Mouse (Mus musculus) CD4-positive, CD25-positive, alpha-beta regulatory T cell, adult 4 months (primary cell): ENCODE data around the gene Cldn24. TPM values are rescaled to one million over a fixed set of nuclear protein-coding genes. Genes with fewer than 3 reads are reported as not detected.
"Not testable (repeated sequence)": the region's sequence is repeated elsewhere in the genome, so short reads cannot be mapped to it uniquely, and the experiment has no call there.

Source experiments
- ATAC-seq: one replicate; pipeline ENCODE4 v1.8.0; 2017
- polyA plus RNA-seq, 2 experiments: library from polyadenylated mRNA; unstranded; fragments of 100-300 nt; shearing (Covaris generic); gene quantifications; one replicate each; pipeline ENCODE4 v1.2.1; 2017

The Cldn24 gene
- not detected for polyA plus RNA-seq

DNA sequence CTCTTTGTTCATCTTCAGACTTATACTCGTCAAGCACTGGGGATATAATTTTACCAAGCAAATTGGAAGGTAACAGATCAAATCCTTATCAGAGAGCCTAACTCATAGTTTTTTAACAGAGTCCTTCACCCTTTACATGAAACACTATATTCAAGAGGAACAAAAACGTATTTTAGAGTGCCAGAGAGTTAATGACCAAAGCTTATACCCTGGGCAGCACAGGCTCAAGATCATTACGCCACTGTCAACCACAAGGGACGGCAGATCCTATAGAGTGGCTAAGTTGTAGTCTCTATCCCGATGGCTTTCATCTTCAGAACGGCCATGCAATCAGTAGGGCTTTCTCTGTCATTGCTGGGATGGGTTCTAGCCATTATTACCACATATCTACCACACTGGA is at the start of gene Cldn24:
Gene Cldn24 (plus strand): TSS at position 301 of the 400 bp plus-strand sequence.
- ATAC-seq, result no peak

DNA sequence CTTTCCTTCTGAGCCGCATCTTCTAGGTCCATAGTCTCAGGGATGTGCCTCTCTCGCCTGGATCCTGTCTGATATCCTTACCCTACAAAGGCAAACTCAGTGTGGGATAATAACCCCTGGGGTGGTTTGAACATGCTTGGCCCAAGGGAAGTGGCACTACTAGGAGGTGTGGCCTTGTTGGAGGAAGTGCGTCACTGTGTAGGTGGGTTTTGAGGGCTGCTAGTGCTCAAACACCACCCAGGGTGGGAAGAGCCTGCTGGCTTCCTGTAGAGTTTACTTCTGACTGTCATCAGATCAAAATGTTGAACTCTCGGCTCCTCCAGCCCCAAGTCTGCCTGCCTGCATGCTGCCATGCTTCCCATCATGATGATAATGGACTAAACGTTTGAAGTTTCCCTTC is 49.0 kb upstream of the Cldn24 start:
- no peak for ATAC-seq

DNA sequence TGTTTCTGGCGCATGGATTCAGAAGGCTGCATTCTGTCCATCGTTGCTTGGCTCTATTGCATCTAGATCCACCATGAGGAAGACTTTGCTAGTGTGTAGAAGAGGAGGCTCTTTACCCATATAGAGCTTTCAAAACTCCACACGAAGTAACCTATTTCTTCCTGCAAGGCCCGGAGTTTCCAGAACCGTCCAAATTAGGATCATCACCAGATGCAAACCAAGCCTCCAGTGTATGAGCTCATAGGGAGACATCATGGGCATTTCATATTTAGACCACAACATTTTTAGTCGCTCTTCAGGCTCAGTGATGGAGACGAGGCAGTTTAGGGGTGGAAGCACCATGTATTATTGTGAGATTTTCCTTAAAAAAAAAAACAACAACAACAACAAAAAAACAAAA is 44.5 kb upstream of the Cldn24 start:
- no peak for ATAC-seq

DNA sequence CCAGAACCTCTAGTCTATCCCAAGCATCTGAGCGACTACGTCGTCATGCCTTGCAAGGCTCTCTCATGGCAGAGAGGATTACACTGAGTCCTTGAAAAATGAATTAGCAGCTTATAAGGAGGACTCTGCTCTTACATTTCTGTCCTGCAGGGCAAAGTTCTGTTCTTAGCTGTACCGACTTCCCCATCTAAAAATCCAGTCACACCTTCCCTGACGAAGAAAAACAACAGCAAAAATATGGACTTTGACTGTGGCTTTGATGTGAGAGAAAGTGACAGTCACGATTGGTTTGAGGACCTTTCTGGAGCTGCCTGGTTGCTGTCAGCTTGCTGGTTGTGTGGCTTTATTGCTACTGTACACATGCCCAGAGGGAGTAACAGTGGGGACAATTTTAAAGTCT is 42.4 kb upstream of the Cldn24 start:
- no peak for ATAC-seq

DNA sequence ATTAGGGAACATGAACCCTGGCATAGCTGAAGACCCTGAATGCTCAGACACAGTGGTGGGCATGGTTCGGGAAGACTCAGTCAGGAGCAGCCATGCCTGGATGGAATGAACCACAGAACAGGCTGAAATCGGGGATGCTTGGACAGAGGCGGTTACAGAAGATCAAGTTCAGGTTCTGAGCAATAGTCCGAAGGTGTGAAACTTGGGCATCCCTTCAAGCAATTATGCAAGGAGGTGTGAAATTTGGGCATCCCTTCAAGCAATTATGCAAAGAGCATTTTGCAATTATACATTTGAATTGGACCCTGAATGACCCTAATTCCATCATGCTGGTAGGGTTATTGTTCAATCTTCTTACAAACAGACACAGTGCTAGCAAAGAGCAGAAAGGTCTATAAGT is 40.1 kb upstream of the Cldn24 start:
- ATAC-seq, result no peak

DNA sequence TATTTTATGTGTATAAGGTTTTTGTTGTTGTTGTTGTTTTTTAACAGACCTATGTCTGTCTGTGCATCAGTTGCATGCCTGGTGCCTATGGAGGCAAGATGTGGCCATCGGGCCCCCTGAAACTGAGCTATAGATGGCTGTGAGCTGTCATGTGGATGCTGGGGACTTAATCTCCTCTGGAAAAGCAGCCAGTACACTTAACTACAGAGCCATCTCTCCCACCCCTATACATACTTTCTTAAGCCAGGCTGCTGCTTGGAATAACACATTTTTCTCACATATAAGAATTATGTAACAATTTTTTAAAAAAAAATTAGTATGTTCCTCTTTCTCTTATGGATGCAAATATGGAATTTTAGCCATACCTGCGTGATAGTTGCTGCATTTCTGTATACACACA is 38.4 kb upstream of the Cldn24 start:
- ATAC-seq, result no peak

DNA sequence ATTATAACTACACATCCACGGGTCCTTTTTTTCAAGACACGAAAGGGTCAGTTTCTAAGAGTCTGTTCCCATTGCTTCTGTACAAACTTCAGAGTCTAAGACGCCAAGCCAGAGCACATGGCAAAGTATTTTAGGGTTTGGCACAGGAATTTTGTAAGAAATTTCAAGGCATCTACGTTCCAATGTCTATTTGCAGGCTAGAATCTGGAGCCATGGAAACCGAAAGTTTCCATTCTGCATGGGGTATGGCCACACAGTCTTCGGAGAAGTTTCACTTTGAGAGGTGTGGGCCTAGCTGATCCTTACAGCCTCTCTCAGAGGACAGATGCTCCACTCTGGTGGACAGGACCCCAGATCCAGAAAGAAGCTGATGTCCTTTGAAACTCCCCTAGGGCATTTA is 38.0 kb upstream of the Cldn24 start:
- ATAC-seq, result no peak

DNA sequence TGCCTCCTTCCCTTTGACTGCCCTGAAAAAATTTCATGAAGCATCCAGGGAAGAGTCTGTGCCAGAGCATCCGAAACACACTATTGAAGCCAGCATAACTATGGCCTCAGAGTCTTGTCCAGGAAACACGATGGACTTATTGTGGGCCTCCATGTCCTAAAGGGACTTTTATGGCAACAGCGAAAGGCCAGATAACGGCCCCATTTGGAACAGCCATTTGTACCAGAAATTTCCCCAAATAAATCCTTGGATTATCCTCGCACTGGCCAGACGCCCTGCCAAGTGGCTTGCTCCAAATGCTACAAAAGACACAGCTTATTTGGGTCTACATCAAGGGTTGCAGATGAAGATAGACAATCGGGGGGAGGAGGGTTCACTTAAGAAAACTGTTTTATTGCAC is 37.5 kb upstream of the Cldn24 start:
- ATAC-seq, result no peak

DNA sequence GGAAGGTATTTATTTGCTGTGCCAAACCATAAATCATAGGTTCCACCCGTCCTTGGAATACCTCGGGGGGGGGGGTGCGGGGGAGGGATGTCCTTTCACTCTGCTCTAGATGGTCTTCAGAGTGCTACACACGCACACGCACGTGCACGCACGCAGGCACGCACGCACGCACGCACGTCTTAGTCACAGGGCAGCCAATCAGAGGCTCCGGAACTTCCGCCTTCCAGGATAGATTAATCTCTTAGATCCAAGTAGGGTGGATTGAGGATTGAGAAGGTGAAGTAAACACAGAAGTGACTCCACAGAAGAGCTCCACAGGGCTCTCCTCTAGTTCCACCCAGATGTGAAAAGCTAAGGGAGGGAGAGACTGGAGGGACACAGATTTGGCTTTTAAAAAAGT is 35.6 kb upstream of the Cldn24 start:
- ATAC-seq, result no peak

DNA sequence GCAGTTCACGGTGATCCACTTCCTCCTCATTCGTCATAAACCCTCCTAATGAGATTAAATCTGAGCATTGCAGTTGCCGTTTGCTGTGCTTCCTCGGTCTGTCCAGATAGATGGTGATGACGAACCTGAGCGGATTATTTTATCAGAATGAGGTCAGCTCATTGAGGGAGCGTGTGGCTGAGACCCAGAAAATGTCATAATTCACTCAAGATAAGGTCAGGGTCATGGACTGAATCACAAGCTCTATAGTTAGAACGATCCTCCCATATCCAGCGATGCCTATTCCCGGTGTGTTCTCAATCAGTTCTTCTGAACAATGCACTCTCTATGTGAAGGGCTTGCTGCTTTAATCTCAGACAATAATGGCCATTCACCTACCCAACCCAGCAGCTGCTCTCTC is 34.2 kb upstream of the Cldn24 start:
- no peak for ATAC-seq

DNA sequence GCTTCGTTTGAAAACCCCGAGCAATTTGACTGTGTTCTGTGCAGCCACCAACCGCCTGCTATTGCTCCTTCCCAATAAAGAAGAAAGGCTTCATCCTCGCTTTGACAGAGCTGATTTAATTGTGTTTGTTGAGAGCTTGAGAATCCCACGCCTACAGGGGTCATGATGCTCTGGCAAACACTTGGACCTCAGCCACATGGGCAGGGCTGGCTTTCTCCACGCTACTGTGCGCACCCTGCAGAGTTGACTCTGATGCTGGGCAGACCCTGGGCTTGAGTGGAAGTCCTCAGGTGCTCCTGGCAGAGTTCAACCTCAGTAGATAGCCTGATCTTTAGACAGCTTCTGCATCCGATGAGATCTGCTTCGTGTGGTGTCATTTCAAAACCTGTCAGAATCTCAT is 30.0 kb upstream of the Cldn24 start:
- no peak for ATAC-seq

DNA sequence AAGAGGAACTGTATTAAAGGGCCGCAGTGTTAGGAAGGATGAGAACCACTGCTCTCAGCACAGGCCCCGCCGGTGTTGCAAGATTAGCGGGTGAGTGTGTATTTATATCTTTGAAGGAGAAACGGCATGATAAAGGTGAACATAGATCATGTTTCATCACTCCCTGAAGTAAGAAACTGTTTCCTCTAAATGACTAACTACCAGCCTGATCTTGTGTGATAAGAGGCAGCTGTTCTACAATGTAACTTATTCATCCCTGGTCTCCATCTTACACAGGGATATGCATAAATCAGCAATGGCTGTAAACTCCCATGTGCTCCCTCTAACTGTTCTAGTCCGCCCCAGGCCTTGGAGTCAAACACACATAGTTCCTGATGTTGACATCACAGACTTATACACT is 22.5 kb upstream of the Cldn24 start:
- ATAC-seq, result no peak

DNA sequence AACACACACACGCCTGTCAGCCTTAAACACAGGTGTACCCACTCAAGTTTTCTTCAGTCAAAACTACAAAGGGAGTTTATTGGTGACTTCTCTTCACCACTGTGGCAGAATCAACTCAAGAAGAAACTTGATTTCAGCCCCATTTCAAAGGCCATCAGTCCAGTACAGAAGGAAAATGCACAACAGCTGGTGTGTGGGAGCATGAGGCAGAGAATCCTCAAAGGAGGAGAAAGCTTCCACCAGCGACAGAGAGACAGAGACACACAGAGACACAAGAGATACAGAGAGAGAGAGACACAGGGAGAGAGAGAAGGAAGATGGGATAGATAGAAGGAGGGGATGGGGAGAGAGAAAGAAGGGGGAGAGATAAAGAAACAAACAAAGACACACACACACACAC is 19.6 kb upstream of the Cldn24 start:
- no peak for ATAC-seq

DNA sequence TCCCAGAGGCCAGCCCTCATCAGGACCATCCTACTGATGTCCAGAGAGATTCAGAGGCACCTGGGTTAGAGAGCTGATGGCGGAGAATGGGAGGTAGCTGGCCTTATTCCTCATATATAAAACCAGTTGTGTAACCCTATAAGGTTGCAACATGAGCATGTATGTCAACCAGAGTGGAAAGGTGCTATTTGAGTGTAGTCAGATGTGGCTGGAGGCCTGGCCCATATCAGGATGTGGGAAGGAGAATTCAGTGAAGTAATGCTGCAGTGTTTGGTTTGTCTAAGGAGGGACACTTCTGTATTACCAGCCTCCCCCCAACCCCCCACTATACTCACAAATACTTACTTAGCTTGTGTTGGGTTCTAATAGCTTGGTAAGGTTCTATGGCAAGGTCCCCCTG is 17.7 kb upstream of the Cldn24 start:
- no peak for ATAC-seq

DNA sequence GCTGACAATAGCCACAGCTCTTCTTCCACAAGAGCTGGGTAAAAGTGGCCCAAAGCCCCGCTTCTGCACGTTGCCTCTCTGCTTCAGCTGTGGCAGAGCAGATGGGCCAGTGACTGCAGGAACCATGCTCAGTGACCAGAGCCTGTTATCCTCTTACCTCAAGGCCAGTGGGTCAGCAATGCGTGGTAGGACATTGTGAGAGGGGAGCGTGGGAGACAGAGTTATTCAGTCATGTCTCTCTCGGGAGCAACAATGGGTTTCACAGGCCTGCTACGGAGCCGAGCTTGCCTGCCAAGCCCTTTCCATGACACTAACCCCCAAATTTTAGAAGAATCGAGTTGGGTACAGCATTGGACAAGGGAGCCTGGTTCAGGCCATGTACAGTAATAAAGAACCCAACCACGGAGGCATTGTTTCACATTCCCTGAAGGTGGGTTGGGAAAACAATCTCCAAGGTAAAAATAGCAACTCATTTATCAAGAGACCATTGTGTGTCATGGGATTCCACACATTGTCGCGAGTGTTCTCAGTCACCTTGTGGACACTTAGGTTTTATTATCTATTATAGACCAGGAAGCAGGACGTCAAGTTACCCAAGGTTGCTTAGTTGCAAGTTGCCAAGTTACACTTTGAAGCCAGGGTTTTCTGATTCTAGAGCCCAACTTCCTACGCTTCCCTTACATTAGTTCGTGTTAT is 11.8 kb upstream of the Cldn24 start:
- ATAC-seq, result no peak

DNA sequence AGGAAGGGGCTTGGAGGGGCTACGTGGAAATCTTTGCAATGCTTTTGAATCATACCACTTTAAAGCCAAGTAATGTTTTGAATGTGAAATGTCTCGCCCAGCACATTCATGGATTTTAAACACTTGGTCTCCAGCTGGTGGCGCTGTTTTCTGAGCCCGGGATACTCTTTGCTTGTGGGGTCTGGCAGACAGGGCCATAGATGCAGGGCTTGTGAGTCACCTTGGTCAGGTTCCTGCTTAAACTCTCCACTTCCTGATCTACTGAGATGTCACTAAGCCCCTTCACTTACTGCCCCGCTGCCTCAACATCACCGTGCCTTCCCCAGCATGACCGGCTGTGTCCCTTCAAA is 11.3 kb upstream of the Cldn24 start:
- no peak for ATAC-seq

DNA sequence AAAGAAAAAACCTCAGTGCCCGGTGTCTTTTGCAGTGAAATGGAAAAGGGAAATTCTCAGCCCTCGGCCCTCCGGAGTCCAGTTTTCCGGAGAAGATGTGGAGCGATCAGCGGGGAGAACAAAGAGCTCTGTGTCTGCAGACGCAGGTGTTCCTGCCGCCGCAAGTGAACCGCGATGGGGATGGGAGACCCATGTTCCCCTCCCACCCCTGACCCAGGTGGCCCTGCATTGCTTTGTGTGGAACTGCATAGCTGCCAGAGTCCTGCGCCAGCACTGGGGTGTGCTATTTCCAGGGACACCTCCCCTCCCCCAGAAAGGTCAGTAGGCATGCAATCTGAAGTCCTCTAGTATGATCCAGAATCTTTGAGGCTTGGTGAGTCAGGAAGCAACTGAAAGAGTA is 10.7 kb upstream of the Cldn24 start:
- ATAC-seq, result no peak

DNA sequence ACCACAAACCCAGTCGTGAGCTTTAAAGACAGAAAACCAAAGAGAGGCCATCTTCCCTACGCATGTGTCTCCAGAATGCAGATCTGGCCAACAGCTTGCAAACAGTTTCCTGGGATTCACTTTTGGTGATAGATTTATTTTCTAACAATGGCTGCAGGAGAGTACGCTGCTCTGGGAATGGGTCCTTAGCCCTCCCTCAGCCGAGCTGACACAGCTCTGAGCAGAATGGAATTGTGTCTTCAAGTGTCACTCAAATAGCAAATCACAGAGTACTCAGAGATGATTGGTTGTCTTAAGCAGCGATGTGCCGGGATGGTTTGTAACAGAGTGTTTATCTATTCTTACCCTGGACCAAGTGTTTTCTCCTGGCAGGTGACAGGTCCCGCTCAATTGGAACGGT is 2.9 kb upstream of the Cldn24 start:
- ATAC-seq, result no peak

DNA sequence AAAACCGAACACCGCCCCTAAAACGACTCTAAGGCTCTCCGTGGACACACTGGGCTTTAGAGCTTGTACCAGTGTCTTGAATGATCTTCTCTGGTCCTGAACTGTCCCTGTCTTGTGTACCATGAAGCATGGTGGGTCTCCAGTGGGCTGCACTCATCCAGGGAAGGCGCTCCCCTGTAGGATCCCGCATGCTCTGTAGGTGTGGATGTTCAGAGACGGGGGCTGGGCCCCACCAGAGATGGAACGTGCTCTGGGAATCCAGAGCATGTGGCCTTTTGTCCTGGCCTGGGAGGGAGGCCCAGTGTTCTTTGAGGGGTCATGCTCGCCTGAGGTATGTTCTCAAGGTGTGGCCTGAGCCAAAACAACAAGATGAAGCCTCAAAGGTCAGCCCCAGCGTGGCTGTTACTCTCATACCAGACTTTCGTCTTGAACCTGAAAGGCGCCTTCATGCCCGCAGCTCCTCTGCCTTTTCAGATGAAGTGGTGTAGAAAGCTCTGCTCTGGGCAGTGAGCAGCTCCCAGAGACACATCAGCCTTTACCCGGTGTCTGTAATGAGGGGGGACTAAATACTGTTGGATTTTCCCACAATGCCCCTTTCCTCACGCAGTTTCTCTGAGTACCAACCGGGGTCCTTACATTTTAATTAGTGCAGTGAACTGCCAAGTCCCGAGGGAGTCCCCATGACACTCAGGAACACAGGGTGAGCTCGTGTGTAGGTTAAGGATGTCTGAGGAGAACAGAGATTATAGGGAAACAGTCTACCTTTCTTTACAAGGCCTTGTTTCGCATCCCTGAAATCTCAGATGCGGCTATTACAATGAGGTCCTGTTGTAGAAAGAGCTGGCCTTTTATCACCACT is 800 bp upstream of the Cldn24 start:
- ATAC-seq, result no peak

DNA sequence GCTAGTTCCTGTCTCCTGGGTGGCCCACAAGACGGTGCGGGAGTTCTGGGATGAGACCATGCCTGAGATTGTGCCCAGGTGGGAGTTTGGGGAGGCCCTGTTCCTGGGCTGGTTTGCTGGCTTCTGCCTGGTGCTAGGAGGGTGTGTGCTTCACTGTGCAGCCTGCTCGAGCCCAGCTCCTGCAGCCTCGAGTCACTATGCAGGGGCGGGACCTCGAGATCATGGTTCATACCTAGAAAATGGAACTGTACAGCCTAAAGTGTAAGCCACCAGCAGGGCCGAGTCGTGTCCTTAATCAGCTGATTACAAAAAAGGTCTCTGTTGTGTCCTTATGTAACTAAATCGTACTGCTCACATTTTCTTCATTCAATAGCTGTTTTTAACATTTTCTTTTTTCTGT is 598 bp downstream of the Cldn24 start:
- ATAC-seq, result not testable (repeated sequence)

DNA sequence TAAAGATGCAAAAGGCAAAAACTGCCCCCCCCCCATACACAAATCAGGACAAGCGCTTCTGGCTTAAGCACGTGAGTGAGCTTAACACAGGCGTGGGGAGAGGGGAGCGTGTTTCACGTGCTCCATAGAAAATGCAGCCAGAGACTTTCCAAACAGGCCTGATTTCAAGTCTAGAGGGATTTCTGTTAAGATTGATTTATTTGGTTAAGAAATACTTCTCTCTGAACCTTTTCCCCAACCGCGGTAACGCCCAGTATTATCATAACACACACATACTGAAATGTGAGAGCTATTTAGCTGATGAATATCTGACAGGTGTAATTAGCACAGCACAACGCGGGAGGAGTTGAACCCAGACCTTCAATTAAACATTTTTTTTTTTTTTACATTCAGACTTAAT is 1.8 kb downstream of the Cldn24 start:
- no peak for ATAC-seq

DNA sequence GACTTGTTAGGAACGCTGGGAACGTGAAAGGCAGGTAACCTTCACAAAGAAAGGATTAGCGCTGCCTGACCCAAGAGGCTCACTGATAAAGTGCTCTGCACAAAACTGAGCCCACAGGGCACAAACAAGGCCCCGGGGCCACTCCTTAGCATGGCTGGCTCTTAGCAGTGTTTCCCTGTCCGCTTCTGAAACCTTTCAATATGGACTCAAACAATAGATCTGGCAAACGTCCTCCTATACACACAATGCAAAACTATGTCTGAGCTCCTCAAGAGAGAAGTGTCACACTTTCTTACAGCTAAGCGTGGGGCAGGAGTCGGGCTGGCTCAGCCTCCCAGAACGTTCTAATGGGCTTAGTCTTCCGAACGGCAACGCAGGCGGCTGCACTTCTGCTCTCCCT is 2.2 kb downstream of the Cldn24 start, which contains the start of gene Cldn22:
Gene Cldn22 (plus strand): TSS at position 301 of the 400 bp plus-strand sequence.
- ATAC-seq, result no peak

DNA sequence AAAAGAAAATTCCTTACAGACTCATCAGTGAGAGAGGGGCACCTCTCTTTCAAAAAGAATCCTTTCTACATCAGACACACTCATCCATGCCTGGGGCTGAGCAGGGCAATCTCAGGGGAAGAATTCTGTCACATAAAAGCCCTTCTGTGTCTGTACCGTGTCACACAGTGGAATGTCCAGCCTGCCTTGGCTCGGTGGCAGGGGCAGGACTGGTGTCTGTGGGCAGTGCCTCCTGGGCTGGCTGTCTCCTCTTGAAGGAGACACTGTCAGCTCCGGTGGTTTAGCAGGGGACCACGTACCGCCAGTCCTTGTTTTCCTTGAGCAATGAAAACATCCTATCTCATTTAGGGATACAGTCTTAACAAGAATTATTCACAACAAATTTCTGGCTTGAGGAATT is 3.7 kb downstream of the Cldn24 start:
- no peak for ATAC-seq

DNA sequence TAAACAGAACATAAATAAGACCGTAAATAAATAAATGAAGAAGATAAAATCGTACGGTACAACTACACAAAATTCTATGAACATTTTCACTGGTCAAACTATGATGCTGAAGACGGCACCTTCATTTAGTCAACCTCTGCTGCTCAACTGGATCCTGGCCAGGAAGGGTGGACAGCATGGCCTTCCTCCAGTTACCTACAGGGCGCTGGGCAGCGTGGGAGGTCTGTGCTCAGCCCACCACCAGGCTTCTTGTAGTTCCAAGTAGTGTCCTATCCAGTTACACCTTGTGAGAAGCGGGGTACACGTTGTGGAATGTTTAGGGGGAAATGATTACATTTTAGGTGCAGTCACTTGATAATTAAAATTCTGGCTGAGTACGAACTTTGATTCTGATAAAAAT is 5.0 kb downstream of the Cldn24 start:
- ATAC-seq, result no peak
